Mouse (Mus musculus) lung, postnatal 36 days (tissue): ENCODE measurements around the gene Tysnd1.

ENCODE experiments used
- DNase-seq: peaks from one replicate; pipeline ENCODE4 v3.0.0; 2022; ENCODE audit warnings: mixed read lengths

Tysnd1 gene

GRCm38 (mm10) chr10:61694870-61695670, at the start of gene Tysnd1:
Gene Tysnd1, plus strand, starts transcription at chr10:61695514.
- peak; percentile 99 for DNase-seq

- DNase-seq, result no peak
These were observed 48.8 kb upstream of the Tysnd1 start for GRCm38 (mm10) chr10:61646557-61646956.

GRCm38 (mm10) chr10:61647790-61648736, 47.3 kb upstream of the Tysnd1 start, which contains the start of gene Ppa1:
Gene Ppa1, plus strand, starts transcription at chr10:61648552.
- DNase-seq, result peak; percentile 87

- peak; percentile 27 for DNase-seq
These were observed 46.3 kb upstream of the Tysnd1 start for GRCm38 (mm10) chr10:61648737-61649645.

- no peak for DNase-seq
These were observed 41.2 kb upstream of the Tysnd1 start for GRCm38 (mm10) chr10:61654105-61654504.

- no peak for DNase-seq
These were observed 40.6 kb upstream of the Tysnd1 start for GRCm38 (mm10) chr10:61654691-61655090.

- no peak for DNase-seq
These were observed 40.1 kb upstream of the Tysnd1 start for GRCm38 (mm10) chr10:61655188-61655587.

GRCm38 (mm10) chr10:61656928-61657882, 38.1 kb upstream of the Tysnd1 start:
- DNase-seq, result no peak

- DNase-seq, result peak; percentile 54
These were observed 37.3 kb upstream of the Tysnd1 start for GRCm38 (mm10) chr10:61657985-61658384.

GRCm38 (mm10) chr10:61661887-61662286, 33.4 kb upstream of the Tysnd1 start:
- DNase-seq, result no peak

- no peak for DNase-seq
These were observed 32.8 kb upstream of the Tysnd1 start for GRCm38 (mm10) chr10:61662391-61662988.

- no peak for DNase-seq
These were observed 30.2 kb upstream of the Tysnd1 start for GRCm38 (mm10) chr10:61665111-61665510.

GRCm38 (mm10) chr10:61665651-61666050, 29.7 kb upstream of the Tysnd1 start:
- no peak for DNase-seq

GRCm38 (mm10) chr10:61669289-61669688, 26.0 kb upstream of the Tysnd1 start:
- DNase-seq, result no peak

- DNase-seq, result no peak
These were observed 25.4 kb upstream of the Tysnd1 start for GRCm38 (mm10) chr10:61669896-61670295.

- DNase-seq, result no peak
These were observed 24.6 kb upstream of the Tysnd1 start for GRCm38 (mm10) chr10:61670758-61671157.

- DNase-seq, result no peak
These were observed 19.4 kb upstream of the Tysnd1 start for GRCm38 (mm10) chr10:61675935-61676334.

- no peak for DNase-seq
These were observed 15.8 kb upstream of the Tysnd1 start for GRCm38 (mm10) chr10:61679545-61679944.

GRCm38 (mm10) chr10:61680015-61680913, 15.1 kb upstream of the Tysnd1 start, which contains the start of gene Sar1a:
Gene Sar1a, plus strand, starts transcription at chr10:61680299.
- peak; percentile 99 for DNase-seq

- no peak for DNase-seq
These were observed 5.9 kb upstream of the Tysnd1 start for GRCm38 (mm10) chr10:61689405-61689804.
